Mouse (Mus musculus) forebrain, embryonic 14.5 days (tissue): ENCODE measurements at regions not wholly inside any gene's neighbourhood (a gene's known extent, or its start where the extent isn't known, plus 50 kb on each side); places are given as distances from the start of the nearest gene placed in this dataset.

Experiments used
- ATAC-seq: fragments of 200-750 bp; cut with Nextera tagmentation; 2 replicates; pipeline ENCODE4 v1.8.0; 2017; ENCODE audit warnings: mild to moderate bottlenecking, moderate library complexity
- DNase-seq: peaks from one replicate; pipeline ENCODE4 v3.0.0-alpha.2; 2015; ENCODE audit warnings: low spot score
- H3K27ac ChIP-seq: fragments of 300-500 bp; sonication (generic); 2 replicates; pipeline ENCODE4 v1.5.1; 2014; ENCODE audit warnings: low read depth, mild to moderate bottlenecking, control low read depth, low read length, moderate library complexity
- H3K27me3 ChIP-seq: fragments of 300-500 bp; sonication (generic); replicated peaks from 2 replicates; pipeline ENCODE4 v1.6.1; 2014; ENCODE audit warnings: low read length, control low read depth, mixed read lengths; ENCODE audit not compliant: control insufficient read depth, insufficient read depth
- H3K36me3 ChIP-seq: fragments of 300-500 bp; sonication (generic); 2 replicates; pipeline ENCODE4 v1.6.1; 2014; ENCODE audit warnings: low read length, control low read depth; ENCODE audit not compliant: control insufficient read depth, insufficient read depth
- H3K4me1 ChIP-seq: fragments of 300-500 bp; sonication (generic); 2 replicates; pipeline ENCODE4 v1.6.1; 2014; ENCODE audit warnings: antibody characterized with exemption, low read length, control low read depth; ENCODE audit not compliant: control insufficient read depth, insufficient read depth
- H3K4me2 ChIP-seq: fragments of 300-500 bp; sonication (generic); 2 replicates; pipeline ENCODE4 v1.6.1; 2014; ENCODE audit warnings: mild to moderate bottlenecking, control low read depth, low read length
- H3K4me3 ChIP-seq: fragments of 300-500 bp; sonication (generic); 2 replicates; pipeline ENCODE4 v1.5.1; 2014; ENCODE audit warnings: low read depth, low read length, control low read depth
- H3K9ac ChIP-seq: fragments of 300-500 bp; sonication (generic); 2 replicates; pipeline ENCODE4 v1.6.1; 2014; ENCODE audit warnings: mild to moderate bottlenecking, low read length, control low read depth, moderate library complexity
- H3K9me3 ChIP-seq: fragments of 300-500 bp; sonication (generic); replicated peaks from 2 replicates; pipeline ENCODE4 v1.6.1; 2016; ENCODE audit warnings: low read length, control low read depth, mixed read lengths; ENCODE audit not compliant: control insufficient read depth
- WGBS: fragments of 180-500 bp; shearing (Covaris S2); extraction: QIAGEN DNeasy Blood & Tissue Kit; methylation state at CpG from one replicate; pipeline ENCODE4 v1.1.7; 2014; 5-methylcytosine and 5-hydroxymethylcytosine counted together

DNA sequence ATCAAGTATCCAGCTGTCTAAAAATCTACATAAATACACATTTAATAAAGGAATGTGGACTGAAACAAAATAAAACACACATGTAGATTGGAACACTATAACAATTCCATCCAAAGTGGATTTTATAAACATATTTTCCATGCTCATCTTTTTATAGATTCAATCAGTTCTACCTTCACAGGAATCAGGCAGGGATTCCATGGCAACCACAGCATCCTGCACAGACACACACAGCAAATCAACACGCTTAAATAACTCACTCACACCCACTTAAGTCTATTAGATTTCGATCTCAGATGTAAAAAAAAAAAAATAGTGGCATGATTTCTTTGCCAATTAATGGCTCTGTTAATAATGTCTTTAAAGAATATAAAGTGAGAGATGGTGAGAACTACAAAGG, 151.2 kb upstream of the Kcnip4 start:
- H3K27ac ChIP-seq: no peak overlapping the region
- no peak overlapping the region for H3K4me2 ChIP-seq
- no peaks in the 10 kb centered on the region for H3K4me1 ChIP-seq
- ATAC-seq (no peak), DNase-seq (peak; percentile 8)
- H3K36me3 ChIP-seq: no peaks in the 10 kb centered on the region
- no peaks in the 10 kb centered on the region for H3K9me3 ChIP-seq
- H3K9ac ChIP-seq: no peak overlapping the region
- 70% methylated on average over 2 of the region's 2 CpGs for WGBS
- no peaks in the 10 kb centered on the region for H3K27me3 ChIP-seq
- H3K4me3 ChIP-seq: no peak overlapping the region

DNA sequence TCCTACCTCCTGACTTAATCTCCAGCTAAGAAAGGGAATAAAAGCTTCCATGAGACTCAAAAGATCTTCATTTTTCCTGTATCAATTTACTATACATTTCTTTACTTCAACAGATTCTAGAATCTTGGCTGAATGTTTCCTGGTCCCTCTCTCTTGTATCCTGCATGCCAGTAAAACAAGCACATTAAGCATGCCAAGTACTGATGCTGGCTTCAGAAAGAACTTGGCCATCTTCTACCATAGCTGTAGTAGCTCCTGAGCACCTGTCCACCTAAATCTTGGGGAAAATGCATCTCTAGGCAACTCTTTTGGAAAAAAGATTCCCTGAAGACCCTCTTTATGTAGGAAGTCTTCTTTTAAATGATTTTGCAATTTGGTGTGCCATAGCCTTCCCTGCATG, 140.5 kb upstream of the Kcnip4 start:
- no peaks in the 10 kb centered on the region for H3K4me1 ChIP-seq
- H3K36me3 ChIP-seq: no peaks in the 10 kb centered on the region
- no peak for ATAC-seq
- no peaks in the 10 kb centered on the region for H3K27me3 ChIP-seq
- no peak overlapping the region for H3K9ac ChIP-seq
- H3K9me3 ChIP-seq: no peaks in the 10 kb centered on the region
- H3K4me2 ChIP-seq: no peak overlapping the region
- no peak overlapping the region for H3K27ac ChIP-seq
- DNase-seq: no peak
- H3K4me3 ChIP-seq: no peak overlapping the region

GRCm38 (mm10) chr5:49663928-49664327, 139.2 kb upstream of the Kcnip4 start:
- ATAC-seq (no peak), DNase-seq (no peak)
- no peak overlapping the region for H3K4me2 ChIP-seq
- no peaks in the 10 kb centered on the region for H3K27me3 ChIP-seq
- no peak overlapping the region for H3K27ac ChIP-seq
- no peaks in the 10 kb centered on the region for H3K9me3 ChIP-seq
- 96% methylated on average over 1 of the region's 1 CpGs for WGBS
- H3K4me3 ChIP-seq: no peak overlapping the region
- H3K4me1 ChIP-seq: no peaks in the 10 kb centered on the region
- no peaks in the 10 kb centered on the region for H3K36me3 ChIP-seq
- no peak overlapping the region for H3K9ac ChIP-seq

- Histone ChIP-seq H3K4me1 (no peaks in the 10 kb centered on the region), H3K4me2 (no peak overlapping the region), H3K27ac (no peak overlapping the region), H3K27me3 (no peaks in the 10 kb centered on the region), H3K36me3 (no peaks in the 10 kb centered on the region), H3K4me3 (no peak overlapping the region), H3K9me3 (no peaks in the 10 kb centered on the region), H3K9ac (no peak overlapping the region)
- 66% methylated on average over 3 of the region's 3 CpGs for WGBS
- ATAC-seq (no peak), DNase-seq (no peak)
These were observed 137.4 kb upstream of the Kcnip4 start for GRCm38 (mm10) chr5:49662096-49662495.

DNA sequence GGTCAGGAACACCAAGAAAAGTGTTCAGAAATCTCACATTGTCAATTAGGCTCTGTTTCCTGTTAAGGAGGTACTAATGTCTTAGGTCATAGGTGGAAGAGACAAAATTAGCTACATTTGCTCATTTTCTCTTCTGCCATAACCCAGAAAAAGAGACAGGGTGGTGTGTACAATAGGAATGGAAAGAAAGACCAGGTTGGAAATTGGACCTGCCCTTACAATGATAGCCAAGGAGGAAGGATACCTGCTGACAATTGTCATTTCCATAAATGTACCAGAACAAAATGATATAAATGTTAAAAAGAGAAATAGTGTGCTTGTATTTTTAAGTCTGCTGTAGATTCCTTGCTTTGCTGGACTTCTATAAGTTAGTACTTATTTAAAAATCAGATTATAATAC, 135.9 kb upstream of the Kcnip4 start:
- H3K4me2 ChIP-seq: no peak overlapping the region
- no peaks in the 10 kb centered on the region for H3K36me3 ChIP-seq
- no peak overlapping the region for H3K27ac ChIP-seq
- H3K4me1 ChIP-seq: no peaks in the 10 kb centered on the region
- H3K9me3 ChIP-seq: no peaks in the 10 kb centered on the region
- DNase-seq (no peak), ATAC-seq (no peak)
- H3K9ac ChIP-seq: no peak overlapping the region
- H3K4me3 ChIP-seq: no peak overlapping the region
- H3K27me3 ChIP-seq: no peaks in the 10 kb centered on the region

DNA sequence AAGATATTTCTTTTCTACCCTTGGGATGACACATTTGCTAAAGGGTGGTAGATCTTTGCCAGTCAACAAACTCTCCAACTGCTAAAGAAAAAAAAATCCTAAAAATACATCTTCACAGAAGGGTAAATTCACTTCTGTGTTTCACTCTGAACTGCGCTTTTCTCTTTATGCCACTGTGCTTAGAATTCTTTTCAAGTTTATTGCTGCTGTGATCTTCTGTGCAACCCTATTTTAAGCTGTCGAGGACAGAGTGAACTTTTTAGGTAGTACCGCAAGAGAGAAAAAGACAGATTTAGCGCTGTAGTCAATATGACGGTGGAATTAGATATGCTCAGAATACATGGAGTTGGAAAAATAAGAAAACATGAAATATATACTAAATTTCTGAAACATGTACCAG, 126.2 kb upstream of the Kcnip4 start:
- H3K4me3 ChIP-seq: no peak overlapping the region
- no peak for DNase-seq
- H3K4me1 ChIP-seq: no peaks in the 10 kb centered on the region
- H3K27ac ChIP-seq: no peak overlapping the region
- no peak for ATAC-seq
- 94% methylated on average over 5 of the region's 5 CpGs for WGBS
- no peak overlapping the region for H3K4me2 ChIP-seq
- H3K9ac ChIP-seq: no peak overlapping the region
- H3K9me3 ChIP-seq: no peaks in the 10 kb centered on the region
- H3K36me3 ChIP-seq: no peaks in the 10 kb centered on the region
- no peaks in the 10 kb centered on the region for H3K27me3 ChIP-seq

DNA sequence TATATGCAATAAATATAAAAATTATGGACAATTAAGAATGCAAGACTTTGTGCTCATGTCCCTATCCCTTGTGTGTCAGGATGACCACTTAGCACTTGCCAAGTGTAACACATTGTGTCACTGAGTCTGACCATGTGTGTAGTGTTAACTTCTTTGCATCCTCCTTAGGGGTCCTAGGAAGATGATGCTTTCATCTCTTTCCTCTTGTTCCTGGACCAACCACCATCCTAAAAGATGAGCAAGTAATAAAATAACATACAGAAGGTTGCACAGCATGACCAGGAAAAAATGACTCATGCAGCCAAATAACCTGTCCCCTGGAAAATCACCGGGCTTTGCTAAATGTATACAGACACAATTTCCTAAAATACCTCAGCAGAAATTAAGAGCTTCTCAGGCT, 121.1 kb upstream of the Kcnip4 start:
- Histone ChIP-seq H3K9me3 (no peaks in the 10 kb centered on the region), H3K36me3 (no peaks in the 10 kb centered on the region), H3K4me1 (no peaks in the 10 kb centered on the region), H3K27ac (no peak overlapping the region), H3K9ac (no peak overlapping the region), H3K27me3 (no peaks in the 10 kb centered on the region), H3K4me2 (no peak overlapping the region), H3K4me3 (no peak overlapping the region)
- no peak for ATAC-seq
- DNase-seq: no peak
- WGBS: 97% methylated on average over 1 of the region's 1 CpGs

GRCm38 (mm10) chr5:49644606-49645005, 119.9 kb upstream of the Kcnip4 start:
- H3K4me3 ChIP-seq: no peak overlapping the region
- H3K9me3 ChIP-seq: no peaks in the 10 kb centered on the region
- H3K27me3 ChIP-seq: no peaks in the 10 kb centered on the region
- no peak overlapping the region for H3K9ac ChIP-seq
- H3K4me1 ChIP-seq: no peaks in the 10 kb centered on the region
- no peak overlapping the region for H3K27ac ChIP-seq
- no peaks in the 10 kb centered on the region for H3K36me3 ChIP-seq
- ATAC-seq (no peak), DNase-seq (no peak)
- H3K4me2 ChIP-seq: no peak overlapping the region
- 94% methylated on average over 2 of the region's 2 CpGs for WGBS

GRCm38 (mm10) chr5:49642439-49642838, 117.7 kb upstream of the Kcnip4 start:
- H3K4me3 ChIP-seq: no peak overlapping the region
- no peaks in the 10 kb centered on the region for H3K27me3 ChIP-seq
- no peaks in the 10 kb centered on the region for H3K36me3 ChIP-seq
- no peak overlapping the region for H3K4me2 ChIP-seq
- no peak overlapping the region for H3K27ac ChIP-seq
- ATAC-seq (no peak), DNase-seq (peak; percentile 26)
- 75% methylated on average over 2 of the region's 2 CpGs for WGBS
- H3K4me1 ChIP-seq: no peaks in the 10 kb centered on the region
- H3K9ac ChIP-seq: no peak overlapping the region
- H3K9me3 ChIP-seq: no peaks in the 10 kb centered on the region
